Mouse (Mus musculus): ENCODE data around the gene Fam83c. TPM values are rescaled to one million over a fixed set of nuclear protein-coding genes. Genes with fewer than 3 reads are reported as not detected.

The Fam83c gene
- total RNA-seq, 2 experiments from 2014 or later, result not detected

GRCm38 (mm10) chr2:155794674-155795445 lies 39.8 kb downstream of the Fam83c start:
- no peak for DNase-seq

- DNase-seq, result no peak
These were observed 41.8 kb downstream of the Fam83c start for GRCm38 (mm10) chr2:155792899-155793298.

DNA sequence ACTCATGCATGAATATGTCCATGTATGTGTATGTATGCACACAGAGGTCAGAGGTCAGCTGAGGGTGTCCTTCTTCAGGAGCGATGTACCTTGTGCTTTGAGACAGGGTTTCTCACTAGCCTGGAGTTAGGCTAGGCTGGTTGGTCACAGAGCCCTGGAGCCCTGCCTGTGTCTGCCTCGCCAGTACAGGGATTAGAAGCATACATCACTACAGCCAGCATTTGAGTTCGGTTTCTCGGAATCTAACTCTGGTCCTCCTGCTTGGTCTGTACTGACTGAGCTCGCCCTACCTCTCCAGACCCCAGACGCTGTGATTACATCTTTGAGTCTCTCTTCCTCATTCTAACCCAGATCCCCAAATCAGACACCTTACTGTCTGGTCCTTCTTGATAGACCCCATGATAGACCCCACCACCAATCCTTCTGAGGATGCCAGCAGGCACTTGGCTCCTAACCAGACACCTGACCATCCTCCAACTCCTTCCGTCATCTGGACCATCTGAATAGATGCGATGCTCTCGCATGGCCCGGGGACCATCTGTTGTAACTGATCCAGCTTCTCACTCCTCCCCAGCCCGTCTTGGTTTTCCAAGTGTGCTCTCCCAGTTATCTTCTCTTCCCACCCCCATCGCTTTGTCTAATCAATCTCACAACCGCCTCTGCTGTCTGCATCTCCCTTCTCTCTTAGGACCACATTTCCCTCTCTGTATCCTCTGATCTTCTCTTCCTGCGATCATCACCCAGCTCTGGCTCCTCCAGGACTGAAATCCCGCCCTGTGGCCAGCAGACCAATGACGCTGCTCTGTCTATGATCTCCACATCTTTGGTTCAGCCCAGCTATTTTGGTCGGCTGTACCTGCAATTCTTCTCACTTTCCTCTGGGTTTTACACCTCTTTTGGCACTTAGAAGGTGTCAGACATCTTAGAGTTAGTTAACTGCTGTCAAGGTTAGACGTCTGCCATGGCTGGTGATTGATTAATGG lies 46.4 kb downstream of the Fam83c start:
- no peak for DNase-seq

GRCm38 (mm10) chr2:155786905-155787304 lies 47.7 kb downstream of the Fam83c start:
- no peak for DNase-seq

DNA sequence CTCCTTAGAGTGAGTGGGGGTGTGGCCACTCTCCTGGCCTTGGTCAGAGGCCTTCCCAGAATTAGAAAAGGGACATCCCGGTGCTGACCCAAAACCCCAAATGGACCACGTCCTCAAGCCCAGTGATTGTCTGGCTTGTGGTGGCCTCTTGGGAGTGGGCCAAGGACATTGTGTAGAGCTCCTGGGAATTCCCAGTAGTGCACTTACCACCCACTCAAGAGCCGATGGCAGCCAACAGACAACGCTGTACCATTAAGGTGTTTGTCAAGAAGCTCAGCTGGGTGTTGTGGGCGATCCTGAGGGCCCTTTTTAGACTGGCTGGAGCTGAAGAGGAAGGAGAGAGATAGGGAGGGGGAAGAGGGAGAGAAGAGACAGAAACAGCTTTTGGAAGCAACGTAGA lies 50.1 kb downstream of the Fam83c start:
- no peak for DNase-seq

GRCm38 (mm10) chr2:155779506-155779905 lies 55.1 kb downstream of the Fam83c start:
- no peak for DNase-seq

- DNase-seq, result no peak
These were observed 55.6 kb downstream of the Fam83c start for GRCm38 (mm10) chr2:155779066-155779465.

DNA sequence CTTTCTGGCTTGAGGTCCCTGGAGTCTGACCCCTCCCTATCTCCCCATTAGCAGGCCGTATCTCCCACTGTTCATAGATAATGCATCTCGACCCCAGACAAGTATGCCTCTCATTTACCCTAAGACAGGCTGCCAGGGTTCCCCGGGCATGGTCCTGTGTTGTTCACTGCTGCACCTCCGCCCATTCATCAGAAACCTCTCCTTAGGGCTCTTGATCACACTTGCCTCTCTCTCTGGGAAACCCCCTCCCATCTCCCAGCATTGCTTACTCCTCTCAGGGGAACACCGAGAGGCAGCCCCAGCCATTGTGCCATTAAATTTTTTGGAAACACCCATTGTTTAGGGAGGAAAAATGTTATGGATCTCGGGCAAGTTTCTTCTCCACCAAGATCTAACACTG lies 56.6 kb downstream of the Fam83c start:
- DNase-seq, result no peak

- DNase-seq, result no peak
These were observed 57.0 kb downstream of the Fam83c start for GRCm38 (mm10) chr2:155777688-155777985.

Other genes with a start within 250 kb of the Fam83c start
- gene Gss, start 242.0 kb downstream of the Fam83c start, total RNA-seq (2021), result 1 to 10 TPM; 5.6 to 5.9 TPM
- 1 to 10 TPM in 1 of 2 experiments, under 1 TPM in 1; 0.88 to 5.0 TPM for gene Myh7b, start 223.6 kb downstream of the Fam83c start, total RNA-seq (2021)
- gene Trpc4ap, start 142.5 kb downstream of the Fam83c start, total RNA-seq (2021), result 10 to 100 TPM; 84.3 to 86.1 TPM
- 1 to 10 TPM; 3.9 to 5.0 TPM for gene Edem2, start 105.4 kb downstream of the Fam83c start, total RNA-seq (2021)
- gene Gm17581, start 99.0 kb downstream of the Fam83c start, total RNA-seq (2021), result not detected
- gene Procr, start 83.7 kb downstream of the Fam83c start, total RNA-seq (2021), result 10 to 100 TPM in 1 of 2 experiments, 1 to 10 TPM in 1; 5.9 to 12.4 TPM
- not detected for gene Mmp24, start 59.5 kb downstream of the Fam83c start, total RNA-seq (2021)
- 10 to 100 TPM; 22.3 to 25.3 TPM for gene BC029722, start 15.4 kb downstream of the Fam83c start, total RNA-seq (2021)
- 10 to 100 TPM; 38.6 to 45.3 TPM for gene Eif6, start 7.9 kb downstream of the Fam83c start, total RNA-seq (2021)
- gene Uqcc1, start 95.5 kb upstream of the Fam83c start, total RNA-seq (2021), result 100 to 1,000 TPM; 140 to 156 TPM
- gene Gm15557, start 105.9 kb upstream of the Fam83c start, total RNA-seq (2021), result not detected
- gene Gdf5, start 110.5 kb upstream of the Fam83c start, total RNA-seq (2021), result not detected
- gene Cep250, start 121.6 kb upstream of the Fam83c start, total RNA-seq (2021), result 1 to 10 TPM; 3.6 to 5.9 TPM
- under 1 TPM; 0.51 to 0.54 TPM for gene 6430550D23Rik, start 173.1 kb upstream of the Fam83c start, total RNA-seq (2021)
- gene Ergic3, start 173.2 kb upstream of the Fam83c start, total RNA-seq (2021), result 10 to 100 TPM; 44.6 to 51.7 TPM
- not detected for gene Fer1l4, start 218.1 kb upstream of the Fam83c start, total RNA-seq (2021)
- gene Spag4, start 230.3 kb upstream of the Fam83c start, total RNA-seq (2021), result under 1 TPM; 0.13 to 0.31 TPM